Mouse (Mus musculus): Measurements from ENCODE around the gene Atp5h. TPM values are rescaled to one million over a fixed set of nuclear protein-coding genes. Genes with fewer than 3 reads are reported as not detected.

The Atp5h gene
- polyA plus RNA-seq, 1 experiment from 2014 or later: 835 TPM

DNA sequence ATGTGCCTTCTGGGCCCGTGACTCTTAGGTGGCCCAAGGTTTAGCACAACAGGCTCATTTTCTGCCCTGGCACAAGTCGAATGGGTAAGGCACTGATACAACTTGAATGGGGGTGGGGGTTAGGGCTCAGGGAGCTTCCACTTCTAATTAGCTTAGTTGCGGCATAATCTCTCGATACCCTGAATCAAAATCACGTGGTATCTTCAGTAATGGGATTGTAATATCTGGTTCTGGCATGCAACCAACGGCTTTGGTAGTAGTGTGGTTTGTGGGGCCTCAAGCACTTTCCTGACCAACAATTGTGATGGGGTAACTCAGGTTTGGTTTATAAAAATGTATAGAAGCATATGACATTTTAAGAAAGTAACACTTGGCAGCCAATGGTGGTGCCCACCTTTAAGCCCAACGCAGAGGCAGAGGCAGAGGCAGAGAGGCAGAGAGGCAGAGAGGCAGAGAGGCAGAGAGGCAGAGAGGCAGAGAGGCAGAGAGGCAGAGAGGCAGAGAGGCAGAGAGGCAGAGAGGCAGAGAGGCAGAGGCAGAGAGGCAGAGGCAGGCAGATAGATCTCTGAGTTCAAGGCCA is 32.6 kb upstream of the Atp5h start:
- Histone ChIP-seq H3K27me3 (0 out of 2 replicates have a peak, but pooled peaks cover 3% of the 10 kb centered on the region), H3K36me3 (no peaks in the 10 kb centered on the region)
- WGBS: 86% methylated on average over 7 of the region's 7 CpGs

DNA sequence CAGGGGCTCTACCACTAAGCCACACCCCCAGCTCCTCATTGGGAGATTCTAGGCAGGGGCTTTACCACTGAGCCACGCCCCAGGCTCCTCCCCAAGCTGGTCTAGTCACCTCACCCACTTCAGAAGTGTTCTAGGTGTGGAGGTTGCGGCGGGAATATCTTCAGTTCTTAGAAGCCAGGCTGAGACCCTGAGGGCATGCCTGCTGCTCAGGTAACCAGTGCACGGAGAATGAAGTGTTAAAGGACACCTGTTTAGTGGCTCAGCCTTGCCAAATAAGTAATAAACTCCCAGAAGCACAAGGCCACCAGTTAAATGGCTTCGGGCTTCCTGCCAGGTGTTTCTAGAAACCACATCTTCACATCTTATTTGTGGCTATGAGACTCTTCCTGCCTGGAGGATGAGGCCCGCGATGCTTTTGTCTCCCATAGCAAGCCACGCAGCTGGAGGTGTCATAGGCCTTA is 32.0 kb upstream of the Atp5h start:
- Histone ChIP-seq H3K9me3 (replicated peaks) (peaks cover 5% of the 10 kb centered on the region; the same call in 1 of the 2 replicates), H3K27ac (no peak overlapping the region), H3K4me1 (no peaks in the 10 kb centered on the region), H3K9ac (no peak overlapping the region), H3K4me2 (replicated peaks) (no peak overlapping the region), H3K36me3 (no peaks in the 10 kb centered on the region), H3K27me3 (0 out of 2 replicates have a peak, but pooled peaks cover 3% of the 10 kb centered on the region), H3K4me3 (no peak overlapping the region)
- WGBS: 92% methylated on average over 8 of the region's 8 CpGs
- ATAC-seq (ENCODE audit: low FRiP score): no peak

More for the DNA sequence above, 32.6 kb upstream of the Atp5h start:
- Histone ChIP-seq H3K27ac (no peak overlapping the region), H3K4me3 (no peak overlapping the region), H3K9ac (no peak overlapping the region), H3K4me1 (peaks cover under 1% of the 10 kb centered on the region; the same call in 1 of the 2 replicates), H3K9me3 (replicated peaks) (peaks cover 5% of the 10 kb centered on the region; the same call in 1 of the 2 replicates), H3K4me2 (replicated peaks) (no peak overlapping the region)
- no peak for ATAC-seq (ENCODE audit: low FRiP score)

DNA sequence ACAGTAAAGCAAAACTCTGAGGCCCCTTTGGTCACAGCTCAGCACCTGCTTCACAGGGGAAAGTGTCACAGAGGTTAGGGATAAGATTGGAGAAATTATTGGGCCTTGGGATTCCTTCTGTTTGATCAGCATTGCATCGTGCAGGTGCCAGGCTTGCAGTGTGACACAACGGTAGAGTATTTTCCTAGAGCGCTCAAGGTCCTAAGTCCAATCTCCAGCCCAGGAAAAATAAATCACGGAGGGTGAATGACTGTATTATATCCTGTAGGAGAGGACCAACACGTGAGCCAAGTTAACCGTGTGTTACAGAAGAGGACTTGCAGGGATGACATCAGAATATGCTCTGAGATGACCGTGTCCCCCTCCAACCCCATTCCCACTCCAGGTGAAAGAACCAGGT is 30.4 kb upstream of the Atp5h start:
- WGBS: 95% methylated on average over 7 of the region's 7 CpGs

DNA sequence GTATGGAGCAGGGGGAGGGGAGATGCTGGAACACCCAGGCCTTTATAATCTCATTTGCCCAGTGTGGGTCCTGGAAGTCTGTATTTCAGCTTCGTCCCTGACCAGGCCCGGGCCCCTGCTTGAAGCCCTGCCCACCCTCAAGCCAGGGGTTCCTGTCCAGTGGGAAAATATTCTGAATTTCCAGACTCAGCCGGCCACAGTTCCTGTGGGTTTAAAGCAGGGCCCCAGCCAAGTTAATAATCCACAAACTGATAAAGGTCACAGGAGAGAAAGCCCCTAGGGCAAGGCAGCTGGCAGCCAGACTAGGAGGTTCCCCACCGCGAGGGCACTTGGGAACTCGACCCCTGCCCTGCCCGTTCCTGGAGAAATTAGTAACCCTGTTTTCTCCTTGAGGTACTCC is 29.2 kb upstream of the Atp5h start:
- H3K4me1 ChIP-seq: no peaks in the 10 kb centered on the region
- no peaks in the 10 kb centered on the region for H3K9me3 ChIP-seq (replicated peaks)
- no peak overlapping the region for H3K4me3 ChIP-seq
- H3K36me3 ChIP-seq: no peaks in the 10 kb centered on the region
- no peak for ATAC-seq (ENCODE audit: low FRiP score)
- no peak overlapping the region for H3K9ac ChIP-seq
- H3K4me2 ChIP-seq (replicated peaks): no peak overlapping the region
- H3K27me3 ChIP-seq: 0 out of 2 replicates have a peak, but pooled peaks cover 3% of the 10 kb centered on the region
- WGBS: 55% methylated on average over 7 of the region's 7 CpGs
- no peak overlapping the region for H3K27ac ChIP-seq

More for the DNA sequence above, 30.4 kb upstream of the Atp5h start:
- H3K4me1 ChIP-seq: no peaks in the 10 kb centered on the region
- H3K4me2 ChIP-seq (replicated peaks): no peak overlapping the region
- H3K4me3 ChIP-seq: no peak overlapping the region
- no peak for ATAC-seq (ENCODE audit: low FRiP score)
- no peaks in the 10 kb centered on the region for H3K36me3 ChIP-seq
- H3K9ac ChIP-seq: no peak overlapping the region
- H3K27ac ChIP-seq: no peak overlapping the region
- 0 out of 2 replicates have a peak, but pooled peaks cover 3% of the 10 kb centered on the region for H3K27me3 ChIP-seq
- H3K9me3 ChIP-seq (replicated peaks): peaks cover 4% of the 10 kb centered on the region; the same call in 1 of the 2 replicates

DNA sequence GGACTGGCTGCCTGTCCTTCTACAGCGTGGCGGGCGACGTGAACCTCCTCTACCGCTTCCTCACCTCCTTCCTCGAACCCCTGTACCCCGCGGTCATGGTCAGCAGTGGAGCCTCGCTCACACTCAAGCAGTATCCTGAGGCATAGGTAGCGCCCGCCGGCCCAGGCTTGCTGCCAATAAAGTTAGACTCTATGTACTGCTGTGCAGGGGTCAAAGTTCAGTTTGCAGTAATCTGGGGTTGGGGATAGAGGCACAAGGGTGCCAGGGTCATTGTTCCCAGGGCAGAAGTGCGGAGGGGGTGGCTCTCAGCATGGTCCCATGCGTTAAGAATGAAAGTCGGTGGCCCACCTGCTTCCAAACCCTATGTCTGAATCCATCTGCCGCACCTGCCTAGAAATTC is 28.3 kb upstream of the Atp5h start:
- Histone ChIP-seq H3K9me3 (replicated peaks) (no peaks in the 10 kb centered on the region), H3K27ac (no peak overlapping the region), H3K36me3 (no peaks in the 10 kb centered on the region)

DNA sequence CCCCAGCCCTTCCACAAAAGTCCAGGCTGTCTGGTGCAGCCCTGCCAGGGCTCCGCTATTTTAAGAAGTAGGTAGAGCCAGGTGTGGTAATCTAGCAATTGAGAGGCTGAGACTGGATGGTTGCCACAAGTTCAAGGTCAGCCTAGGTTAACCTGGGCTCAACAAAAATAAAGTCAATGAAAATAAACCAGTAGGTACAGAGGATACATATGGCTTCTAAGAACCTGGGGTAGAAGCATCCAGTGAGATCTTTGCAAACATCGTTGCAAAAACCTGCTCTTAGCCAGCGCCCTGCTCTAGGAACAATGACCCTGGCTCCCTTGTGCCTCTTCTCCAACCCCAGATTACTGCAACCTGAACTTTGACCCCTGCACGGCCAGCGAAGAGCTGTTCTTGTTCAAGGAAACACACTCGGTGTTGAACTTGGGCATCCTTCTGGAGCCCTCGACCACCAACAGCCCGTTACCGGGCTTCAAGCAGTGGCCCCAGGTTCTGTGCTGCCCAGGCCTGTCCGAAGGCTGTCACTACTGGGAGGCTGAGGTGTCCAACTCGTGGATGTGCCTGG is 27.6 kb upstream of the Atp5h start:
- no peaks in the 10 kb centered on the region for H3K4me1 ChIP-seq
- H3K9me3 ChIP-seq (replicated peaks): no peaks in the 10 kb centered on the region
- H3K27ac ChIP-seq: no peak overlapping the region
- H3K4me2 ChIP-seq (replicated peaks): no peak overlapping the region
- ATAC-seq (ENCODE audit: low FRiP score): no peak
- WGBS: 88% methylated on average over 11 of the region's 11 CpGs
- H3K27me3 ChIP-seq: 0 out of 2 replicates have a peak, but pooled peaks cover 3% of the 10 kb centered on the region
- H3K36me3 ChIP-seq: no peaks in the 10 kb centered on the region
- H3K4me3 ChIP-seq: no peak overlapping the region
- H3K9ac ChIP-seq: no peak overlapping the region

More for the DNA sequence above, 28.3 kb upstream of the Atp5h start:
- no peaks in the 10 kb centered on the region for H3K4me1 ChIP-seq
- H3K9ac ChIP-seq: no peak overlapping the region
- no peak for ATAC-seq (ENCODE audit: low FRiP score)
- no peak overlapping the region for H3K4me3 ChIP-seq
- H3K4me2 ChIP-seq (replicated peaks): no peak overlapping the region
- 82% methylated on average over 16 of the region's 16 CpGs for WGBS
- H3K27me3 ChIP-seq: 0 out of 2 replicates have a peak, but pooled peaks cover 3% of the 10 kb centered on the region

DNA sequence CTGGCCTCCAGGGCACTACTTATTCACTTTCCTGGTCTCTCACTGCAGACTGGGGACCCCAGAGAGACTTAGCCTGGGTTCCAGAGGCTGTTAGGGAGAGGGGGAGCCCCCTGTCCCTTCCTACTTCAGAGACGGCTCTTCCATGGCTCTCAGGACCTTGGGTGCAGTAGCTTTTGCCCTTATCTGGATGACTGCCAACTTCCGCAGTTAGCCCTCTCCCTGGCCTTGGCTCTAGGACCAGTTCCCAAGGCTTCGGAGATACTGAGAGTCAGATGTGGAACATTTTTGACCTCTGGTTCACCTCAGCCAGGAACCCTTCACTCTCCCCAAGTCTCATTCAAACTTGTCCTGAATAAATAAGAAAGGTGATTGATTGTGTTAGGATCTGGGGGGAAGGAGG is 27.1 kb upstream of the Atp5h start:
- WGBS: 72% methylated on average over 3 of the region's 3 CpGs
- Histone ChIP-seq H3K9ac (no peak overlapping the region), H3K27me3 (0 out of 2 replicates have a peak, but pooled peaks cover 3% of the 10 kb centered on the region), H3K4me1 (no peaks in the 10 kb centered on the region), H3K4me3 (no peak overlapping the region), H3K36me3 (no peaks in the 10 kb centered on the region), H3K27ac (no peak overlapping the region), H3K4me2 (replicated peaks) (no peak overlapping the region), H3K9me3 (replicated peaks) (no peaks in the 10 kb centered on the region)
- no peak for ATAC-seq (ENCODE audit: low FRiP score)

DNA sequence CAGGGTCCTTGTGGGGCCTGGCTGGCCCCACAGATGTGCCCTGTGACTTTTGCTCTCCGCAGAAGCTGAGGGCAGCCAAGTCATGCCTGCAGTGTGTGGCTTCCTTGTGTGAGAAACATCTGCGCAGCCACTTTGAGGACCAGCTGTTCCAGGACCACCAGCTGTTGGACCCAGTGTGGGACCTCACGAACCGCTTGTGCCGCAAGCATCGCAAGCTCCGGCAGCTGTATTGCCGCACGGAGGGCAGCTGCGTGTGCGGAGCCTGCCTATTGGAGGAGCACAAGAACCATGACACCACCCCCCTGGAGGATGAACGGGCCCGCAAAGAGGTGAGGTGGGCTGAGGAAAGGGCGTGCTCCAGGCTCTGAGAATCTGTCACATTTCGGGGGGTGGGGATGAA is 21.7 kb upstream of the Atp5h start:
- H3K4me3 ChIP-seq: no peak overlapping the region
- 47% methylated on average over 15 of the region's 15 CpGs for WGBS
- H3K36me3 ChIP-seq: no peaks in the 10 kb centered on the region
- no peak overlapping the region for H3K4me2 ChIP-seq (replicated peaks)
- ATAC-seq (ENCODE audit: low FRiP score): no peak
- H3K9ac ChIP-seq: no peak overlapping the region
- H3K27me3 ChIP-seq: no peaks in the 10 kb centered on the region
- peaks cover 3% of the 10 kb centered on the region for H3K4me1 ChIP-seq
- H3K27ac ChIP-seq: no peak overlapping the region
- peaks cover 6% of the 10 kb centered on the region; the same call in 1 of the 2 replicates for H3K9me3 ChIP-seq (replicated peaks)

DNA sequence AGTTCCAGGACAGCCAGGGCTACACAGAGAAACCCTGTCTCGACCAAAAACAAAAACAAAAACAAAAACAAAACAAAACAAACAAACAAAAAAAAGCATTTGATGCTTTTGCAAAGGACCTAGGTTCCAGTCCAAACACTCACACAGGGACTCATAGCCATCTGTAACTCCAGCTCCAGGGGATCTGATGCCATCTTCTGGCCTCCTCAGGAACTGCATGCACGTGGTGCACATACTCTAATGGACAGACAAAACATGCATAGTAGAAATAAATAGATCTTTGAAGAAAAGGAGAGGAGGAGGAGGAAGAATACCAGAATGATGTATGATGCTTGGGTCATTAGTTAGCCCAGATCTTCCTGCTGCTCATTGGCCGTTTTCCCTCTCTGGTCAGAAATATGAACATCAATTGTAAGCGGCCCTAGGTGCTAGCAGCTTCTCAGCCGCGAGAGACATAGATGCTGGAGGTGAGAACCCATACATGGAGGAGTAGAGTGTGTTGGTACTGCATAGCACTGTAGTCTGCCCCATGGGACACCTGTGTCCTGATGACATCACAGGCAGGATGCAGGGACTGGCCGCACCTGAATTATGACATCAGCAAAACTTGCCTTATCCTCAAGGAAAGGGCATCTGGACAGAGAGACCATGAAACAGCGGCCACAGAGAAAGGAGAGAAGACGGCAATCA is 20.3 kb upstream of the Atp5h start, which contains the start of gene Trim80:
Gene Trim80, plus strand, starts transcription at position 640 of the 690 bp plus-strand sequence.
- H3K4me2 ChIP-seq (replicated peaks): no peak within 1 kb of the TSS
- H3K4me1 ChIP-seq: peaks cover 16% of the 10 kb centered on the region
- no peak for ATAC-seq (ENCODE audit: low FRiP score)
- H3K4me3 ChIP-seq: no peak within 1 kb of the TSS
- peaks cover 6% of the 10 kb centered on the region; the same call in 1 of the 2 replicates for H3K9me3 ChIP-seq (replicated peaks)
- no peaks in the 10 kb centered on the region for H3K36me3 ChIP-seq
- 96% methylated on average over 9 of the region's 9 CpGs for WGBS
- no peak within 1 kb of the TSS for H3K9ac ChIP-seq
- H3K27me3 ChIP-seq: 0 out of 2 replicates have a peak, but pooled peaks cover 4% of the 10 kb centered on the region
- H3K27ac ChIP-seq: no peak within 1 kb of the TSS

DNA sequence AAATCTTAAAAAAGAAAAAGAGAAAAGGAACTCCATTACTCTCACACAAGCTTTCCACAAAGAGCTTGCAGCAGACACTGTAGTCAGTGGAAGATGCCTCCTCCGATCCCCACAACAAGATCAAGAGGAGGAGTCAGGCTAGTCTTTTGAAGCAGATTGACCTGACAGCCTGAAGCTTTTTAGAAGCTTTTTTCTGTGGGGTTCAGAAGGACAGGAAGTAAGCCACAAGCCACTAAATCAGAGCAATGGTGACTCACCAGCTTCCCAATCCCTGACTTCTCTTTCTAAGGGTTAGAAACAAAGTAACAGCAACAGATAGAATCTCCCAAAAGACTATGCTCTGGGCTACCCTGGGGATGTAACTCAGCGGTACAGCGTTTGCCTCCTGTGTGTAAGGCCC is 19.6 kb upstream of the Atp5h start:
- H3K4me1 ChIP-seq: peaks cover 16% of the 10 kb centered on the region
- ATAC-seq (ENCODE audit: low FRiP score): no peak
- 91% methylated on average over 3 of the region's 3 CpGs for WGBS

DNA sequence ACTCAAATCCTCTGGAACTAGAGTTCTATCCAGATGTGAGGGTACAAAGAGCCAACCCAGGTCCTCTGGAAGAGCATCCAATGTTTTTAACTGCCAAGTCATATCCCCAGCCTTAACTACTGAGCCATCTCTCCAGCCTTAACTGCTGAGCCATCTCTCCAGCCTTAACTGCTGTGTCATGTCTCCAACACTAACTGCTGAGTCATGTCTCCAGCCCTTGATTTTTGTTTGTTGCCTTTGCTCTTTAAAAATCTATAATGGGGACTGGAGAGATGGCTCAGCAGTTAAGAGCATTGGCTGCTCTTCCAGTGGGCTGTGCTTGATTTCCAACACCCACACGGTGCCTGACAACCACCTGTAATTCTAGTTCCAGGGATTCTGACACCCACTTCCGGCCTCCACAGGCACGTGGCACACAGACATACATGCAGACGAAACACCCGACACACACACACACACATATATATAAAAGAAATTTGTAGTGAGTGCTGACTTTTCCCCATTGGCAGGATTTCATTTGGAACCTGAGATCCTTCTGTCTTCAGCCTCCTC is 17.9 kb upstream of the Atp5h start:
- Histone ChIP-seq H3K4me2 (replicated peaks) (no peak overlapping the region), H3K4me3 (no peak overlapping the region), H3K4me1 (peaks cover 16% of the 10 kb centered on the region), H3K9ac (no peak overlapping the region), H3K9me3 (replicated peaks) (peaks cover 6% of the 10 kb centered on the region; the same call in 1 of the 2 replicates), H3K36me3 (peaks cover 8% of the 10 kb centered on the region), H3K27ac (no peak overlapping the region), H3K27me3 (0 out of 2 replicates have a peak, but pooled peaks cover 7% of the 10 kb centered on the region)
- no peak for ATAC-seq (ENCODE audit: low FRiP score)
- 85% methylated on average over 5 of the region's 5 CpGs for WGBS

More for the DNA sequence above, 19.6 kb upstream of the Atp5h start:
- Histone ChIP-seq H3K4me3 (no peak overlapping the region), H3K27me3 (0 out of 2 replicates have a peak, but pooled peaks cover 7% of the 10 kb centered on the region), H3K9me3 (replicated peaks) (peaks cover 6% of the 10 kb centered on the region; the same call in 1 of the 2 replicates), H3K27ac (no peak overlapping the region), H3K9ac (no peak overlapping the region), H3K36me3 (no peaks in the 10 kb centered on the region), H3K4me2 (replicated peaks) (no peak overlapping the region)

Data from hindbrain, embryonic 12.5 days (tissue).